Mouse (Mus musculus) lung, embryonic 14.5 days (tissue): ENCODE data around the gene Pax9. TPM values are rescaled to one million over a fixed set of nuclear protein-coding genes. Genes with fewer than 3 reads are reported as not detected.

ENCODE experiments used
- ATAC-seq: fragments of 200-750 bp; cut with Nextera tagmentation; 2 replicates; pipeline ENCODE4 v1.8.0; 2017; ENCODE audit warnings: mild to moderate bottlenecking, moderate TSS enrichment, moderate library complexity; ENCODE audit not compliant: insufficient read depth
- DNase-seq: peaks from one replicate; pipeline ENCODE4 v3.0.0-alpha.2; 2015
- H3K27ac ChIP-seq: fragments of 300-500 bp; sonication (generic); 2 replicates; pipeline ENCODE4 v1.5.1; 2014; ENCODE audit warnings: low read depth, mild to moderate bottlenecking, moderate library complexity
- H3K27me3 ChIP-seq: fragments of 300-500 bp; sonication (generic); 2 replicates; pipeline ENCODE4 v1.6.1; 2014; ENCODE audit warnings: low read length, control low read depth; ENCODE audit not compliant: insufficient read depth
- H3K36me3 ChIP-seq: fragments of 300-500 bp; sonication (generic); 2 replicates; pipeline ENCODE4 v1.6.1; 2014; ENCODE audit warnings: control low read depth; ENCODE audit not compliant: insufficient read depth
- H3K4me1 ChIP-seq: fragments of 300-500 bp; sonication (generic); 2 replicates; pipeline ENCODE4 v1.6.1; 2014; ENCODE audit warnings: antibody characterized with exemption, control low read depth; ENCODE audit not compliant: insufficient read depth
- H3K4me2 ChIP-seq: fragments of 300-500 bp; sonication (generic); 2 replicates; pipeline ENCODE4 v1.6.1; 2014; ENCODE audit warnings: mild to moderate bottlenecking
- H3K4me3 ChIP-seq: fragments of 300-500 bp; sonication (generic); 2 replicates; pipeline ENCODE4 v1.5.1; 2014; ENCODE audit warnings: low read depth, low read length
- H3K9ac ChIP-seq: fragments of 300-500 bp; sonication (generic); 2 replicates; pipeline ENCODE4 v1.6.1; 2014
- H3K9me3 ChIP-seq: fragments of 300-500 bp; sonication (generic); 2 replicates; pipeline ENCODE4 v1.6.1; 2016; ENCODE audit warnings: low read depth, low read length, control low read depth
- CTCF ChIP-seq: IDR thresholded peaks from 2 replicates; pipeline ENCODE4 v1.5.1; 2016; ENCODE audit warnings: antibody characterized with exemption, low read depth
- WGBS: fragments of 180-500 bp; shearing (Covaris S2); extraction: QIAGEN DNeasy Blood & Tissue Kit; methylation state at CpG from one replicate; pipeline ENCODE4 v1.1.7; 2014; 5-methylcytosine and 5-hydroxymethylcytosine counted together
- polyA plus RNA-seq: library from polyadenylated mRNA; unstranded; fragments of >200 nt; fragmentation: Nextera tagmentation; extraction: Ambion mirVana; gene quantifications from 2 replicates; pipeline ENCODE4 v1.2.1, GENCODE M21; 2014

Gene Pax9
- polyA plus RNA-seq, 1 experiment from 2014 or later = 0.25 TPM

- WGBS = 30% methylated on average over 14 of the region's 14 CpGs
- DNase-seq (no peak), ATAC-seq (no peak)
- H3K4me1 ChIP-seq = no peaks in the 10 kb centered on the region
- H3K36me3 ChIP-seq = no peaks in the 10 kb centered on the region
- H3K27me3 ChIP-seq = no peaks in the 10 kb centered on the region
- TF ChIP-seq CTCF = no peak
- no peak overlapping the region for H3K27ac ChIP-seq
- H3K4me3 ChIP-seq = no peak overlapping the region
- H3K4me2 ChIP-seq = no peak overlapping the region
- H3K9me3 ChIP-seq = no peaks in the 10 kb centered on the region
- H3K9ac ChIP-seq = no peak overlapping the region
Measured at GRCm38 (mm10) chr12:56717971-56718706, 26.6 kb downstream of the Pax9 start.

GRCm38 (mm10) chr12:56718707-56719051 is 27.1 kb downstream of the Pax9 start:
- Histone ChIP-seq H3K4me1 (no peaks in the 10 kb centered on the region), H3K4me3 (no peak overlapping the region), H3K9ac (no peak overlapping the region), H3K27ac (no peak overlapping the region), H3K9me3 (no peaks in the 10 kb centered on the region), H3K27me3 (no peaks in the 10 kb centered on the region), H3K4me2 (no peak overlapping the region), H3K36me3 (no peaks in the 10 kb centered on the region)
- ATAC-seq (no peak), DNase-seq (no peak)
- no peak for TF ChIP-seq CTCF
- 44% methylated on average over 6 of the region's 6 CpGs for WGBS

- no peak for TF ChIP-seq CTCF
- no peak overlapping the region for H3K4me3 ChIP-seq
- H3K27ac ChIP-seq = no peak overlapping the region
- WGBS = 35% methylated on average over 4 of the region's 4 CpGs
- H3K9me3 ChIP-seq = no peaks in the 10 kb centered on the region
- DNase-seq (no peak), ATAC-seq (no peak)
- no peaks in the 10 kb centered on the region for H3K4me1 ChIP-seq
- H3K27me3 ChIP-seq = no peaks in the 10 kb centered on the region
- H3K9ac ChIP-seq = no peak overlapping the region
- no peak overlapping the region for H3K4me2 ChIP-seq
- no peaks in the 10 kb centered on the region for H3K36me3 ChIP-seq
Measured at GRCm38 (mm10) chr12:56727631-56728030, 36.1 kb downstream of the Pax9 start.

GRCm38 (mm10) chr12:56737104-56737503 is 45.5 kb downstream of the Pax9 start:
- no peak for DNase-seq
- H3K9me3 ChIP-seq = no peaks in the 10 kb centered on the region

More at GRCm38 (mm10) chr12:56737104-56737503, 45.5 kb downstream of the Pax9 start:
- H3K4me2 ChIP-seq = no peak overlapping the region
- no peak for ATAC-seq
- no peaks in the 10 kb centered on the region for H3K27me3 ChIP-seq
- no peak overlapping the region for H3K27ac ChIP-seq
- WGBS = 50% methylated on average over 4 of the region's 4 CpGs
- H3K4me1 ChIP-seq = no peaks in the 10 kb centered on the region
- no peak overlapping the region for H3K9ac ChIP-seq
- no peak overlapping the region for H3K4me3 ChIP-seq
- H3K36me3 ChIP-seq = no peaks in the 10 kb centered on the region
- no peak for TF ChIP-seq CTCF

Other genes starting within 250 kb of the Pax9 start
- 94.6 and 95.1 TPM in 2 replicates for gene Nkx2-1, start 154.9 kb upstream of the Pax9 start, polyA plus RNA-seq
- 0.14 TPM in 1 of 2 replicates, not detected in the other for gene Nkx2-9, start 78.5 kb upstream of the Pax9 start, polyA plus RNA-seq